Mouse (Mus musculus) ES-Bruce4 (cell line): ENCODE data around the gene Cacna2d3.

Experiments
- CTCF ChIP-seq: IDR thresholded peaks from one replicate; pipeline ENCODE4 v1.8.1; 2011; ENCODE audit warnings: low read depth, low read length
- EP300 ChIP-seq: IDR thresholded peaks from 2 replicates; pipeline ENCODE4 v1.6.1; 2011; ENCODE audit warnings: low read depth, low read length; ENCODE audit not compliant: insufficient read depth
- POLR2A ChIP-seq: IDR thresholded peaks from one replicate; pipeline ENCODE4 v1.8.1; 2011; ENCODE audit warnings: low read length; ENCODE audit not compliant: insufficient read depth

GRCm38 (mm10) chr14:29014680-29015079, 707.0 kb downstream of the Cacna2d3 start:
- TF ChIP-seq POLR2A (no peak), CTCF (no peak), EP300 (no peak)
